Mouse (Mus musculus): Measurements from ENCODE around the gene Oxct2b. TPM values are rescaled to one million over a fixed set of nuclear protein-coding genes. Genes with fewer than 3 reads are reported as not detected.
A peak's percentile ranks its signal among the peaks of the same experiment; 100 is the strongest.
"Not testable (repeated sequence)": the region's sequence is repeated elsewhere in the genome, so short reads cannot be mapped to it uniquely, and the experiment has no call there.

Gene Oxct2b
- total RNA-seq, 2 experiments from 2014 or later = not detected

- ATAC-seq (replicated peaks; ENCODE audit: low FRiP score, low TSS enrichment, poor library complexity, severe bottlenecking) = not testable (repeated sequence)
Measured at GRCm38 (mm10) chr4:123111275-123111983, 4.6 kb upstream of the Oxct2b start.

- peak; percentile 37; the same call in 1 of the 2 replicates for ATAC-seq (replicated peaks; ENCODE audit: low FRiP score, low TSS enrichment, poor library complexity, severe bottlenecking)
Measured at GRCm38 (mm10) chr4:123112216-123112764, 3.8 kb upstream of the Oxct2b start.

- ATAC-seq (replicated peaks; ENCODE audit: low FRiP score, low TSS enrichment, poor library complexity, severe bottlenecking) = not testable (repeated sequence)
Measured at GRCm38 (mm10) chr4:123114651-123115050, 1.4 kb upstream of the Oxct2b start.

GRCm38 (mm10) chr4:123116640-123117039, 574 bp downstream of the Oxct2b start:
- ATAC-seq (replicated peaks; ENCODE audit: low FRiP score, low TSS enrichment, poor library complexity, severe bottlenecking) = not testable (repeated sequence)

GRCm38 (mm10) chr4:123121286-123121685, 5.2 kb downstream of the Oxct2b start:
- ATAC-seq (replicated peaks; ENCODE audit: low FRiP score, low TSS enrichment, poor library complexity, severe bottlenecking) = no peak

- no peak for ATAC-seq (replicated peaks; ENCODE audit: low FRiP score, low TSS enrichment, poor library complexity, severe bottlenecking)
Measured at GRCm38 (mm10) chr4:123126626-123127025, 10.6 kb downstream of the Oxct2b start.

GRCm38 (mm10) chr4:123127051-123127450, 11.0 kb downstream of the Oxct2b start:
- ATAC-seq (replicated peaks; ENCODE audit: low FRiP score, low TSS enrichment, poor library complexity, severe bottlenecking) = no peak

GRCm38 (mm10) chr4:123137551-123137950, 21.5 kb downstream of the Oxct2b start:
- no peak for ATAC-seq (replicated peaks; ENCODE audit: low FRiP score, low TSS enrichment, poor library complexity, severe bottlenecking)

GRCm38 (mm10) chr4:123139513-123140154, 23.6 kb downstream of the Oxct2b start, which contains the start of gene Ppie:
Gene Ppie, minus strand, starts transcription at chr4:123139951.
- peak; percentile 96 for ATAC-seq (replicated peaks; ENCODE audit: low FRiP score, low TSS enrichment, poor library complexity, severe bottlenecking)

- no peak for ATAC-seq (replicated peaks; ENCODE audit: low FRiP score, low TSS enrichment, poor library complexity, severe bottlenecking)
Measured at GRCm38 (mm10) chr4:123147446-123148150, 31.5 kb downstream of the Oxct2b start.

GRCm38 (mm10) chr4:123152003-123152402, 35.9 kb downstream of the Oxct2b start:
- ATAC-seq (replicated peaks; ENCODE audit: low FRiP score, low TSS enrichment, poor library complexity, severe bottlenecking) = no peak

- no peak for ATAC-seq (replicated peaks; ENCODE audit: low FRiP score, low TSS enrichment, poor library complexity, severe bottlenecking)
Measured at GRCm38 (mm10) chr4:123152976-123153375, 36.9 kb downstream of the Oxct2b start.

- ATAC-seq (replicated peaks; ENCODE audit: low FRiP score, low TSS enrichment, poor library complexity, severe bottlenecking) = peak; percentile 75
Measured at GRCm38 (mm10) chr4:123155004-123155403, 38.9 kb downstream of the Oxct2b start.

GRCm38 (mm10) chr4:123155427-123155826, 39.4 kb downstream of the Oxct2b start:
- no peak for ATAC-seq (replicated peaks; ENCODE audit: low FRiP score, low TSS enrichment, poor library complexity, severe bottlenecking)

- ATAC-seq (replicated peaks; ENCODE audit: low FRiP score, low TSS enrichment, poor library complexity, severe bottlenecking) = no peak
Measured at GRCm38 (mm10) chr4:123155840-123156239, 39.8 kb downstream of the Oxct2b start.

GRCm38 (mm10) chr4:123160571-123160970, 44.5 kb downstream of the Oxct2b start:
- ATAC-seq (replicated peaks; ENCODE audit: low FRiP score, low TSS enrichment, poor library complexity, severe bottlenecking) = no peak; the same call in 1 of the 2 replicates

- not testable (repeated sequence) for ATAC-seq (replicated peaks; ENCODE audit: low FRiP score, low TSS enrichment, poor library complexity, severe bottlenecking)
Measured at GRCm38 (mm10) chr4:123161251-123161650, 45.2 kb downstream of the Oxct2b start.

GRCm38 (mm10) chr4:123162305-123162917, 46.3 kb downstream of the Oxct2b start:
- ATAC-seq (replicated peaks; ENCODE audit: low FRiP score, low TSS enrichment, poor library complexity, severe bottlenecking) = peak; percentile 86

- ATAC-seq (replicated peaks; ENCODE audit: low FRiP score, low TSS enrichment, poor library complexity, severe bottlenecking) = no peak
Measured at GRCm38 (mm10) chr4:123164157-123164556, 48.1 kb downstream of the Oxct2b start.

All from megakaryocyte-erythroid progenitor cell, adult 5-6 weeks (primary cell).